Mouse (Mus musculus) bone marrow macrophage, adult 2 months (primary cell): ENCODE data around the gene Slc22a18. TPM values are rescaled to one million over a fixed set of nuclear protein-coding genes. Genes with fewer than 3 reads are reported as not detected.
A peak's percentile ranks its signal among the peaks of the same experiment; 100 is the strongest.

ENCODE experiments used
- H3K27ac ChIP-seq: 2 replicates; pipeline ENCODE4 v1.5.1; 2012; ENCODE audit warnings: low read depth, low read length; ENCODE audit not compliant: insufficient read depth
- H3K4me1 ChIP-seq: 2 replicates; pipeline ENCODE4 v1.6.1; 2012; ENCODE audit warnings: low read length; ENCODE audit not compliant: control insufficient read depth, insufficient read depth
- H3K4me3 ChIP-seq: 2 replicates; pipeline ENCODE4 v1.5.1; 2012; ENCODE audit warnings: mild to moderate bottlenecking, low read length, moderate library complexity; ENCODE audit not compliant: insufficient read depth
- CTCF ChIP-seq: IDR thresholded peaks from 2 replicates; pipeline ENCODE4 v1.5.1; 2012; ENCODE audit warnings: low read depth, mild to moderate bottlenecking, low read length, moderate library complexity
- POLR2A ChIP-seq: IDR thresholded peaks from 2 replicates; pipeline ENCODE4 v1.6.1; 2012; ENCODE audit warnings: mild to moderate bottlenecking, low read depth, low read length, borderline replicate concordance
- polyA plus RNA-seq: library from polyadenylated mRNA; stranded (reverse); fragments of >200 nt; gene quantifications from 2 replicates; pipeline ENCODE4 v1.2.4, GENCODE M21; 2012; ENCODE audit not compliant: missing spikeins, insufficient read depth, insufficient read length

Gene Slc22a18
- polyA plus RNA-seq, 1 experiment, result 2.4 TPM

DNA sequence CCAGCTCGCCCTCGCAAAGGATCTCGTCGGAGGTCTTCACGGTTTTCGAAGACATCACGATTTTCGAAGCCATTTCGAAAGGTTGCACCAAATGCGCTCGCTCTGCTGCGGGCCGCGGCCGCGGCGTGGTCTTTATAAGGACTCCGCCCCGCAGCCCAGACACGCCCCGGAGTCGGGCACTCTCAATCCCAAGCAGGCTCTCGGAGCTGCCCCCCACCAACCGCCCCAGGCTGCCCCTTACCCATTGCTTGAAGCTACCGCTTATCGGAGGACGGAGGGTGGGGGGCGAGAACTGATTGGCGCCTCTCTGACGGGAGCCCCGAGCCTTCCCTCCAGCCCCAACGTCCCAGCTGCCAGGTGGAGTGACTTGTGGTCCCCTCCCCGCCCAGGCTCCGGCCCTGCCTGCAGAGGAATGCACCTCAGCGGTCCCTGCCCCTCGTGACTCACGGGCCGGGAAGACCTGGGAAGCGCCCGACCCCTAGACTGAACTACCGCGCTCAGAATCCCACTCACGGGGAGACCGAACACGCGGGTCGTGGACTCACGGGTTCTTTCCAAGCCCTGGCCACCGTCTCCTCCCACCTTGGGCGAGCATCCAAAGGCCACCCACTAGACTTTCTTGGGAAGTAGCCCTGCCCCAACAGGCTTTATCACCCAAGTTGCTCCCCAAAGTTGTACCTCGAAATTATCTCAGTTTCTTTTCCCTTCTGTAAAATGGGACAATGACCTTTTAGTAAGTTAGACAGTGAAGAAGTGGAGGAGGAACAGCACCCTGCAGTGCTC is 29.1 kb downstream of the Slc22a18 start, which contains the start of gene Phlda2:
Gene Phlda2 (minus strand): TSS at position 733 of the 783 bp plus-strand sequence.
- no peak within 1 kb of the TSS for H3K27ac ChIP-seq
- no peaks in the 10 kb centered on the region for H3K4me1 ChIP-seq
- peak within 1 kb of the TSS; percentile 29 for H3K4me3 ChIP-seq
- TF ChIP-seq CTCF (no peak), POLR2A (no peak)

DNA sequence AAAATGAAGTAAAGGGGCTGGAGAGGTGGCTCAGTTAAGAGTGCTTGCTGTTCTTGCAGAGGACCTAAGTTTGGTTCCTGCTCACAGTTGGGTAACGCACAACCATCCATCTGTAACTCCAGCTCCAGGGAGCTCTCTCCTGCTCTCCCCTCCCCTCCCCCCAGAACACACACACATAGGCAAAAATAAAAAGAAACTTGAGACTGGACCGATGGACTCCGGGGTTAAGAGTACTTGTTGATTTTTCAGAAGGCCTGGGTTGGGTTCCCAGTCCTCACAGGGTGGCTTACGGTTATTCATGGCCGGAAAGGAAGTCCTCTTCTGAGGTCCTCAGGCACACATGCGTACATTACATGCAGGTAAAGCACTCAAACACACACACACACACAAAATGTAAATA is 30.4 kb downstream of the Slc22a18 start:
- TF ChIP-seq POLR2A, result no peak
- no peak for TF ChIP-seq CTCF
- H3K27ac ChIP-seq, result no peak overlapping the region

DNA sequence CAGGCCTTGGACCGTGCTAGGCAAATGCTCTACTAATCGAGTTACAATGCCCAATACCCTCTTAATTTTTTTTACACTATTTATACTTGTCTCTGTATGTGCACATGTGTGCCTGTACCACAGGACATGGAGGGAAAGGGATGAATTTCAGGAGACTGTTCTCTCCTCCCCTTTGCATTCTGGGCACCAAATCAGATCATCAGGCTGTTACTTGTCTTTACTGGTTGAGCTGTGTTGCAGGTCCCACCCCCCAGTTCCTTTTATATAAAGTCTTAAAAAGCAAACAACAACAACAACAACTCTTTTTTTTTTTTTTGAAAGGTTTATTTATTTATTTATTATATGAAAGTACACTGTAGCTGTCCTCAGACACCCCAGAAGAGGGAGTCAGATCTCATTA is 31.9 kb downstream of the Slc22a18 start:
- no peak overlapping the region for H3K27ac ChIP-seq

More for the DNA sequence above, 30.4 kb downstream of the Slc22a18 start:
- H3K4me3 ChIP-seq, result no peak overlapping the region
- H3K4me1 ChIP-seq, result no peaks in the 10 kb centered on the region

DNA sequence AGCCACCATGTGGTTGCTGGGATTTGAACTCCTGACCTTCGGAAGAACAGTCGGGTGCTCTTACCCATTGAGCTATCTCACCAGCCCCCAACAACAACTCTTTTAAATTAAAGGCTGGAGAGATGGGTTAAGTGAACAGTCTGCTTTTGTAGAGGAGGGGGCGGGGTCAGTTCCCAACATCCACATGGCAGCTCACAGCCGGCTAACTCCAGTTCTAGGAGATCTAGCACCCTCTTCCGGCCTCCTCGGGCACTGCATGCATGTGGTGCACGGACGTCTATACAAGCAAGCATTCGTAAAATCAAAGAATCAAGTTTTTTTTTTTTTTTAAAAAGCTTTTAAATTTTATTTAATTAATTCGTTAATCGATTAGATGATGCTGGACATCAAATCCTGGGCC is 32.3 kb downstream of the Slc22a18 start:
- Histone ChIP-seq H3K27ac (no peak overlapping the region), H3K4me1 (no peaks in the 10 kb centered on the region), H3K4me3 (no peak overlapping the region)
- TF ChIP-seq CTCF, result peak; percentile 45; the same call in 1 of the 2 replicates
- no peak for TF ChIP-seq POLR2A

More for the DNA sequence above, 31.9 kb downstream of the Slc22a18 start:
- Histone ChIP-seq H3K4me3 (no peak overlapping the region), H3K4me1 (no peaks in the 10 kb centered on the region)
- TF ChIP-seq CTCF (no peak), POLR2A (no peak)

DNA sequence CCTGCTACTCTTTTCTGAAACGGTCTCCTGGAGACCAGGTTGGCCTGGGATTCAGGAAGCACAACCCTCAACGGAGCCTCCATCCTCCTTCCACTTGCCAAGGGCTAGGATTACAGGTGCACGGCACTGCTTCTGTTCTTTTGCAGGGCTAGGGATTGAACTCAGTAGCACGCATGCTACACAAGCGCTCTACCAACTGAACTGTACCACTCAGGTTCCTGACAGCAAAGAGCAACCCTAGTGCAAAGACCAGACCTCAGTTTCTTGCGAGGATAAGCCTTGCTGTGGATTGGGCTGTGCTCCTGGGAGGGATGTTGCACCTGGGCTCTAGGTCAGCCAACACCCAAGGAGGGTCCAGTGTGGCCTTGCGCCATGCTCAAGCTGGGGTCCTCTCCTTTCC is 32.7 kb downstream of the Slc22a18 start:
- Histone ChIP-seq H3K27ac (no peak overlapping the region), H3K4me3 (no peak overlapping the region), H3K4me1 (no peaks in the 10 kb centered on the region)
- TF ChIP-seq CTCF (no peak), POLR2A (no peak)

DNA sequence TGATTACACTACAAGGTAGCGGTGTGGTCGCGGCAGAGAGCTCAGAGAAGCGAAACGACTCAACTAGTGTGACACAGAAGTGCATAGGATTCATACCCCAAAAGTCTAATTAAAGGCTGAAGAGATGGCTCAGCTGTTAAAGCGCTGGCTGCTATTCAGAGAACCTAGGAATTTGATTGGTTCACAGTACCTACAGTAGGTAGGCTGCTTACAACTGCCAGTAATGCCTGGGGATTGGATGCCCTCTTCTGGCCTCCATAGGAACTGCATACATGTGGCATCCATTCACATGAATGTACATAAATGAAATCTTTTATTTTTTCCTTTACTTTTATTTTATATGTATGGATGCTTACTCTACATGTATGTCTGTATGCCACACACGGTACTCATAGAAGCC is 33.1 kb downstream of the Slc22a18 start:
- no peak overlapping the region for H3K4me3 ChIP-seq

DNA sequence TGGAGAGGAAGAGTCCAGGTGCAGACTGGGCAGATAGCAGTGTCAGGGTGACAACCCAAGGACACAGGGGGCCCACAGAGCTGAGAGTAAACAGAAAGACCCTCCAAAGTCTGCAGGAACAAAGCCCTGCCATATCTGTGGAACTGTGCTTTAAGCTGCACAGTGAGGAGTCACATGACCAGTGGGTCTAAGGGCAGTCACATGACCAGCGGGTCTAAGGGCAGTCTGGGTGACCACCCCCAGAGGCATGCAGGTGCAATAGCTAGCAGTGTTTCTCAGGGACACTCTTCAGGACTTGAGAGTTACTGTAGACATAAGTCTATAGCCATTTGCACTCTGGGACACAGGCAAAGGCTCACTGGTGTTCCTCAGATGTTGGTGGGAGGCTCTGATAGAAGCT is 36.0 kb downstream of the Slc22a18 start:
- Histone ChIP-seq H3K4me1 (no peaks in the 10 kb centered on the region), H3K27ac (no peak overlapping the region), H3K4me3 (no peak overlapping the region)
- TF ChIP-seq CTCF, result no peak
- TF ChIP-seq POLR2A, result no peak

More for the DNA sequence above, 33.1 kb downstream of the Slc22a18 start:
- TF ChIP-seq CTCF, result 0 out of 2 replicates have a peak, but pooled peaks have one; percentile 4
- no peak for TF ChIP-seq POLR2A
- Histone ChIP-seq H3K4me1 (no peaks in the 10 kb centered on the region), H3K27ac (no peak overlapping the region)

DNA sequence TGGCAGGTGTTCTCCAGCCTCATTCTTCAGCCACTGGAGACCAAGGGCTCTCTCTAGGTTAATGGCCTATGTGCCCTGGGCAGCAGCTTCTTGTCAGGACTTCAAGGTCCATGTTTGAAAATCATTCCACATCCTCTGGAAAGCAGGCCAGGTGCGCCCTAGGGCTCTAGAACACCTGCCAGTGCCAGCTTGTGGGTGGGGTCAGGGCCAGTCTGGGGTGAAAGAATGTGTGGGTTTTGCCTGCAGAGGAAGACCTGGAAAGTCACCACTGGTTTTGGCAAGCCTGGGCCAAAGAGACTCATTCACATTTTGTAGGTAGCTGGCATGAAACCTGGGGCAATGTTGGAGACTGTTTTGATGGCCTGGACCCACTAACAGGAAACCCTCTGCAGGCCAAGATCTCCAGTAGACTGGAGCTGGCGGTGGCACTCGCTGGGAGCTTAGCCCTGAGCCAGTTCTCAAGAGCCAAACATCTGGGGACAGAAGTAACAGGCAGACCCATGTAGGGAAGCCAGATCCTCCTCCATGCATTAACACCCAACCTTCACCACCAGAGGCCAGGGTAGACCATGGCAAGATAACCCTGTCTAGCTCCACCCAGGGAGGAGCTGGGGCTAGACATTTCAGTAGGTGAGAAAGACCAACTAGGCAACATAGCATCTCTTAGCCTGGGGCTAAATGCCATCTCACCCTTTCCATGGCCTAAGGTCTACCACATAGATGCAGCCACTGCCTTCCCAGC is 37.2 kb downstream of the Slc22a18 start:
- no peak overlapping the region for H3K27ac ChIP-seq
- no peak overlapping the region for H3K4me3 ChIP-seq
- TF ChIP-seq CTCF (no peak), POLR2A (no peak)
- H3K4me1 ChIP-seq, result no peaks in the 10 kb centered on the region

DNA sequence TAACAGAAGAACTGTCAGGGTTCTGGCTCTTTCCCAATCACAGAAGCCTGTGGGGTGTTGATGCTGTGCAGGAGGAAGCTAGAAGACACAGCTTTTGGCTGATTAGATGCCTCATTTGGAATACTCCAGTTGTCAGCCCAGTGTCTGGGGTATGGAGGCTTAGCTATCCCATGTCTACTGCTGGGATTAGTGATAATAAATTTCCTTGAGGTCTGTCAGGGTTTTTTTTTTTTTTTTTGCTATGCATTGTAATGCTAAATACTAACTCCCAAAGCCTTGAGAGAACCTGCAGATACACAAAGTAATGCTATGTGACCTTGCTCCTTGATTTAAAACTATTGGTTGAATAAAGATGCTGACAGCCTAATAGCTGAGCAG is 37.8 kb downstream of the Slc22a18 start:
- H3K4me1 ChIP-seq, result no peaks in the 10 kb centered on the region
- no peak overlapping the region for H3K27ac ChIP-seq
- TF ChIP-seq CTCF (no peak), POLR2A (no peak)

More for the DNA sequence above, 37.8 kb downstream of the Slc22a18 start:
- H3K4me3 ChIP-seq, result no peak overlapping the region
